Mouse (Mus musculus) left cerebral cortex, postnatal 36 days (tissue): ENCODE data around the gene Tecta. TPM values are rescaled to one million over a fixed set of nuclear protein-coding genes. Genes with fewer than 3 reads are reported as not detected.

ENCODE experiments used
- DNase-seq, 2 experiments: peaks; one replicate each; pipeline ENCODE4 v3.0.0; 2021 to 2022; ENCODE audit warnings: low spot score in 2 of 2, mixed read lengths in 1 of 2
- intact Hi-C: fragments of 180-260 bp; cut with DNase I; formaldehyde crosslinking; loops from one replicate; pipeline ENCODE4 v1.15.1; 2025
- total RNA-seq, 2 experiments: library from RNA; stranded (reverse); gene quantifications; 2 replicates each; pipeline ENCODE4 v1.2.3; 2021

Tecta gene
- total RNA-seq, result under 1 TPM; 0.20 to 0.50 TPM

- DNase-seq, result no peak
- intact Hi-C loops, result no loop called here
These were observed at the start of gene Tecta for GRCm38 (mm10) chr9:42399829-42400228. Tecta (minus strand) TSS chr9:42399929.

- DNase-seq, result no peak
- intact Hi-C loops, result no loop called here
These were observed 49.3 kb upstream of the Tecta start for GRCm38 (mm10) chr9:42449043-42449442.

- intact Hi-C loops, result no loop called here
- DNase-seq, result no peak
These were observed 42.4 kb upstream of the Tecta start for GRCm38 (mm10) chr9:42442100-42442499.

GRCm38 (mm10) chr9:42441234-42441633 is 41.5 kb upstream of the Tecta start:
- no peak for DNase-seq
- intact Hi-C loops, result no loop called here

GRCm38 (mm10) chr9:42439446-42439845 is 39.7 kb upstream of the Tecta start:
- DNase-seq, result no peak
- intact Hi-C loops, result no loop called here

- intact Hi-C loops, result no loop called here
- no peak for DNase-seq
These were observed 32.4 kb upstream of the Tecta start for GRCm38 (mm10) chr9:42432155-42432554.

GRCm38 (mm10) chr9:42431606-42432005 is 31.9 kb upstream of the Tecta start:
- DNase-seq, result no peak
- intact Hi-C loops, result no loop called here

- no peak for DNase-seq
- intact Hi-C loops, result no loop called here
These were observed 28.6 kb upstream of the Tecta start for GRCm38 (mm10) chr9:42428060-42428924.

- intact Hi-C loops, result no loop called here
- no peak for DNase-seq
These were observed 27.1 kb upstream of the Tecta start for GRCm38 (mm10) chr9:42426661-42427358.

- intact Hi-C loops, result no loop called here
- no peak for DNase-seq
These were observed 23.9 kb upstream of the Tecta start for GRCm38 (mm10) chr9:42423649-42424048.

- no peak for DNase-seq
These were observed 20.0 kb upstream of the Tecta start for GRCm38 (mm10) chr9:42419687-42420086.

GRCm38 (mm10) chr9:42418786-42419185 is 19.1 kb upstream of the Tecta start:
- no peak for DNase-seq
- intact Hi-C loops, result no loop called here

More at GRCm38 (mm10) chr9:42419687-42420086, 20.0 kb upstream of the Tecta start:
- intact Hi-C loops, result no loop called here

GRCm38 (mm10) chr9:42417352-42417952 is 17.7 kb upstream of the Tecta start:
- DNase-seq, result no peak
- intact Hi-C loops, result no loop called here

GRCm38 (mm10) chr9:42415184-42415583 is 15.5 kb upstream of the Tecta start:
- intact Hi-C loops, result no loop called here
- no peak for DNase-seq

GRCm38 (mm10) chr9:42413345-42413744 is 13.6 kb upstream of the Tecta start:
- intact Hi-C loops, result no loop called here
- no peak for DNase-seq

- intact Hi-C loops, result no loop called here
- no peak for DNase-seq
These were observed 11.6 kb upstream of the Tecta start for GRCm38 (mm10) chr9:42411296-42411695.

- DNase-seq, result peak; percentile 34 to 60
- intact Hi-C loops, result no loop called here
These were observed 6.0 kb upstream of the Tecta start for GRCm38 (mm10) chr9:42405736-42406135.

- DNase-seq, result no peak
- intact Hi-C loops, result no loop called here
These were observed 1.8 kb upstream of the Tecta start for GRCm38 (mm10) chr9:42401486-42401885.

GRCm38 (mm10) chr9:42396141-42396540 is 3.6 kb downstream of the Tecta start:
- intact Hi-C loops, result no loop called here

GRCm38 (mm10) chr9:42394903-42395302 is 4.8 kb downstream of the Tecta start:
- no peak for DNase-seq
- intact Hi-C loops, result loop anchor here (5.0 kb wide), 1 partner anchor 152 kb away; no protein-coding TSS in a partner anchor

More at GRCm38 (mm10) chr9:42396141-42396540, 3.6 kb downstream of the Tecta start:
- DNase-seq, result no peak
